22 mouse cellular contexts compared by ENCODE assay signal in genomic region chr13:107829861-107830260, GRCm38 (mm10).
DNase-seq lines count a peak whose midpoint lies in the region; ATAC-seq and TF ChIP-seq lines count a peak whose summit lies in the region.
"Had no signal": no experiment of that assay in that cellular context is flagged by ENCODE, and none has a peak within 500 bp of the region (broad histone marks: within the 10 kb centered on the region; RNA-seq: fewer than 3 reads in every experiment).

No protein-coding gene starts in this region.

- DNase-seq in heart, adult 11 months = peak; percentile 48
- DNase-seq in heart, postnatal 25 days (ENCODE audit: low spot score) = no peak
- peak; percentile 27 to 61 for DNase-seq in kidney, adult 8-10 months
- DNase-seq in kidney, postnatal 4 days = no peak
- DNase-seq in 3134 (ENCODE audit: extremely low read depth, insufficient read length, low spot score) (peak; percentile 15), Patski (ENCODE audit: low read depth, low spot score) (no peak)
- no peak for DNase-seq in cerebellum, adult 2 months
- DNase-seq: adrenal gland, adult 8-10 months; B cell, adult 2 months; cerebellum, adult 9-10 months; gastrocnemius, postnatal 14 days; heart, adult 2 months; left cerebral cortex, postnatal 4 days; liver, postnatal 0 days; right cerebral cortex, postnatal 25 days; thymus, adult 2 months had no signal

- no peaks in the 10 kb centered on the region for H3K27me3 ChIP-seq in Patski
- H3K27me3 ChIP-seq in cerebellum, adult 2 months (ENCODE audit: control insufficient read depth, insufficient read depth, low read length) = no peaks in the 10 kb centered on the region
- H3K27me3 ChIP-seq: hindbrain, embryonic 13.5 days; megakaryocyte, embryonic 14.5 days; midbrain, embryonic 15.5 days; stomach, embryonic 15.5 days had no signal

- POLR2A ChIA-PET in Patski (lab: Charles Lee) = interaction anchor here (0.9 kb wide), 1 partner anchor 11 kb away, joined by 3 read pairs; no protein-coding TSS in a partner anchor

- in situ Hi-C loops in Patski (cut with MboI; ENCODE audit: low pct_unique_long_range_greater_than_20kb) = no loop called here

- H3K4me3 ChIP-seq in cerebellum, adult 2 months (replicated peaks; ENCODE audit: insufficient read depth, low read depth, low read length) = no peak overlapping the region
- H3K4me3 ChIP-seq: erythroblast, embryonic 14.5 days; heart, adult 2 months; hindbrain, embryonic 13.5 days; midbrain, embryonic 15.5 days; stomach, embryonic 15.5 days had no signal

- no peaks in the 10 kb centered on the region; the same call in 1 of the 2 replicates for H3K4me1 ChIP-seq in cerebellum, adult 2 months (ENCODE audit: control insufficient read depth, insufficient read depth, low read length)

- CTCF ChIA-PET in Patski (lab: Charles Lee) = interaction anchor here (1.0 to 1.5 kb wide), 2 partner anchors 9 to 14 kb away, joined by 3 to 4 read pairs; no protein-coding TSS in a partner anchor

- H3K27ac ChIP-seq in cerebellum, adult 2 months (ENCODE audit: insufficient read depth, low read length) = no peak overlapping the region
- H3K27ac ChIP-seq: hindbrain, embryonic 13.5 days; midbrain, embryonic 15.5 days; stomach, embryonic 15.5 days had no signal

- ATAC-seq in Patski = peak; percentile 36
- ATAC-seq: forebrain, embryonic 14.5 days; liver, postnatal 0 days; midbrain, embryonic 15.5 days had no signal

- 96% methylated on average over 4 of the region's 4 CpGs for WGBS in cerebellum, adult 2 months

- TF ChIP-seq POLR2A in cerebellum, adult 2 months (IDR thresholded peaks at IDR 0.05; ENCODE audit: borderline replicate concordance, insufficient read depth, low read length) = no peak

- intact Hi-C loops in heart, postnatal 25 days (cut with DNase I) = loop anchor here (10.0 kb wide), 1 partner anchor 215 kb away; the partner anchor contains the start of gene Smim15

- peak; percentile 80 for TF ChIP-seq CTCF in Patski (IDR thresholded peaks at IDR 0.05)
- no peak for TF ChIP-seq CTCF in cerebellum, adult 2 months (IDR thresholded peaks at IDR 0.05; ENCODE audit: borderline replicate concordance, insufficient read depth, low read depth, low read length)

Comparison
In these comparisons a context has a peak if more than half of its experiments do, and no peak if none do; other contexts are left out.
1. DNase-seq: peak in heart, adult 11 months (single experiment), kidney, adult 8-10 months (2 of 2) and 3134 (single experiment); none in heart, postnatal 25 days (single experiment), kidney, postnatal 4 days (0 of 2), Patski (single experiment) and cerebellum, adult 2 months (0 of 2).